Mouse (Mus musculus) lung, adult 2 months (tissue): ENCODE results near the gene Sar1a. TPM values are rescaled to one million over a fixed set of nuclear protein-coding genes. Genes with fewer than 3 reads are reported as not detected.

Experiments used
- DNase-seq: peaks from one replicate; pipeline ENCODE4 v3.0.0; 2022
- H3K4me1 ChIP-seq: fragments of 200-500 bp; 2 replicates; pipeline ENCODE4 v1.6.1; 2011; ENCODE audit warnings: low read length; ENCODE audit not compliant: control insufficient read depth, insufficient read depth
- H3K4me3 ChIP-seq: fragments of 200-500 bp; replicated peaks from 2 replicates; pipeline ENCODE3; 2011; ENCODE audit warnings: low read depth, mild to moderate bottlenecking, control low read depth, low read length; ENCODE audit errors: extremely low read depth
- CTCF ChIP-seq: fragments of 200-500 bp; IDR thresholded peaks from 2 replicates; pipeline ENCODE4 v1.5.1; 2011; ENCODE audit warnings: mild to moderate bottlenecking, low read length, control low read depth; ENCODE audit not compliant: insufficient read depth
- POLR2A ChIP-seq: fragments of 200-500 bp; IDR thresholded peaks from 2 replicates; pipeline ENCODE4 v1.6.1; 2011; ENCODE audit warnings: low read depth, mild to moderate bottlenecking, control low read depth, low read length, borderline replicate concordance; ENCODE audit errors: extremely low read depth
- WGBS: fragments of 180-500 bp; shearing (Covaris S2); methylation state at CpG from one replicate; pipeline ENCODE4 v1.1.7; 2018; 5-methylcytosine and 5-hydroxymethylcytosine counted together
- polyA plus RNA-seq: library from polyadenylated mRNA; depleted of rRNA; stranded (reverse); fragments of >200 nt; gene quantifications from 2 replicates; pipeline ENCODE4 v1.2.3, GENCODE M21; 2012; rRNA removed

Gene Sar1a
- polyA plus RNA-seq, 1 experiment, result 79.6 TPM

DNA sequence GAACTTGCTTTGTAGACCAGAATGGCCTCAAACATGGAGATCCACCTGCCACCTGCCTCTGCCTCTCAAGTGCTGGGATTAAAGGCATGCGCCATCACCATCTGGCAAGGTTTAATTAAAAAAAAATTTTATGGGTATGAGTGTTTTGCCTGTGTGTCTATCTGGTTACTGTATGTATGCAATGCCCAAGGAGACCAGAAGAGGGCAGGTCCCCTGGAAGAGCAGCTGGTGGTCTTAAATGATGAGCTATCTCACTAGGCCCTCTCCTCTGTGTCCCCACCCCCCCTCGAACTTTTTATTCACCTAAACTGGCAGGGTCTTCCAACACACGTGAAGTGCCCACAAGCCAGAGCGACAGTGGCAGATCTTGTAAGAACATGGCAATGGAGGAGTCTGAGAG, 61.8 kb downstream of the Sar1a start:
- no peaks in the 10 kb centered on the region for H3K4me1 ChIP-seq
- DNase-seq, result no peak
- TF ChIP-seq CTCF (0 out of 2 replicates have a peak, but pooled peaks have one; percentile 14), POLR2A (no peak)
- 91% methylated on average over 4 of the region's 4 CpGs for WGBS
- H3K4me3 ChIP-seq, result no peak overlapping the region

DNA sequence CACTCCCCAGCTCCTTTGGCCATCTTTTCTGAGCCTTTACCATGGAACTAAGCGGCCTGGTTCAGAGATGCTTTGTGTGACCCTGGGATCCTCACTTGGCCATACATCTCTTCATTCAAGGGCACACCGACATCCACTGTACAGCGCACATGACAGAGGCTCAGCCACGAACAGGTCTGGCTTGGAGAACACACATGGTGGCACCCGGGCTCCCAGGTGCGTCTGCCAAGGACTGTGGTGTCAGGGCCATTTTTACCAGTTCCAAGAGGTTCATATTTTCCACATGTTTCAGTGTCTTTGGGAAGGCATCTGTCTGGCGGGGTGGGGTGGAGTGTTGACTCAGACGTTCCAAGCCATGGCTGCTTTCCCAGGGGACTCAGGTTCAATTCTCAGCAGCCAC, 62.2 kb downstream of the Sar1a start:
- 90% methylated on average over 8 of the region's 8 CpGs for WGBS
- no peaks in the 10 kb centered on the region for H3K4me1 ChIP-seq
- no peak for TF ChIP-seq POLR2A
- no peak for TF ChIP-seq CTCF
- no peak for DNase-seq
- no peak overlapping the region for H3K4me3 ChIP-seq

Other genes starting within 250 kb of the Sar1a start
- 101 and 132 TPM in 2 replicates for gene Eif4ebp2, start 227.6 kb upstream of the Sar1a start, polyA plus RNA-seq
- gene Lrrc20, start 204.5 kb upstream of the Sar1a start, polyA plus RNA-seq, result 11.3 and 21.1 TPM in 2 replicates
- 0.07 and 0.11 TPM in 2 replicates for gene Npffr1, start 84.8 kb upstream of the Sar1a start, polyA plus RNA-seq
- gene Ppa1, start 31.7 kb upstream of the Sar1a start, polyA plus RNA-seq, result 12.0 and 12.8 TPM in 2 replicates
- 50.2 and 69.7 TPM in 2 replicates for gene Tysnd1, start 15.2 kb downstream of the Sar1a start, polyA plus RNA-seq
- 19.3 and 22.1 TPM in 2 replicates for gene Aifm2, start 35.0 kb downstream of the Sar1a start, polyA plus RNA-seq
- gene H2afy2, start 103.8 kb downstream of the Sar1a start, polyA plus RNA-seq, result 5.4 and 6.5 TPM in 2 replicates